Mouse (Mus musculus) adrenal gland (tissue): Measurements from ENCODE around the gene Glipr1l1.
"Not testable (repeated sequence)": the region's sequence is repeated elsewhere in the genome, so short reads cannot be mapped to it uniquely, and the experiment has no call there.

Experiments
- intact Hi-C: fragments of 180-260 bp; cut with DNase I; formaldehyde crosslinking; loops from one replicate; pipeline ENCODE4 v1.15.1; 2025
- long read RNA-seq, 2 experiments: library from polyadenylated mRNA; unstranded; transcript quantifications; one replicate each; pipeline ENCODE4 v2.0.0; 2020; ENCODE audit warnings: borderline replicate concordance in 1 of 2; ENCODE audit not compliant: insufficient replicate concordance in 1 of 2

Glipr1l1 gene
- long read RNA-seq, experiment 1, result 0 reads
- long read RNA-seq, experiment 2, result 0 reads

GRCm38 (mm10) chr10:112059702-112060582 lies at the start of gene Glipr1l1:
Glipr1l1 (plus strand) TSS chr10:112060189.
- intact Hi-C loops, result loop anchor here (5.0 to 10.0 kb wide), 2 partner anchors 97 to 745 kb away; no protein-coding TSS in a partner anchor

- intact Hi-C loops, result loop anchor here (2.0 kb wide), 1 partner anchor 179 kb away; no protein-coding TSS in a partner anchor
Observed at GRCm38 (mm10) chr10:112023585-112023984, 36.4 kb upstream of the Glipr1l1 start.

DNA sequence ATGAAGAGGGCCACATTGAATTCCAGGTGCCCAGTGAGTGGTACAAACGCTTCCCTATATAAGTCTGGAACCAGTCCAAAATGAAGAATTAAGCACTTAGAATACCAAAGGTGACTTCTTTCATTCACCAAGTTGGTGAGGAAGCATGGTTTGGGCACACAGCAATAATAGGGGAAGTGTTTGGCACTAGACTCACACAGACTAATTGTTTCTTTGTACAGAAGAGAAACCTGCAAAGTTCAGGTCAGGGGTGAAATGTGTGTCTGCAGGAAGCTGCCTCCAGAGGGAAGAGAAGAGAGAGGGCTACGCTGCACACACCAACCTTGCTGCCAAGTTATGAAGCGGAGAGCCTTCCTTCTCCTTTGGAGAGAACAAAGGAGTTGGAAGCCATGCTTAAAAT lies 31.3 kb upstream of the Glipr1l1 start:
- intact Hi-C loops, result not testable (repeated sequence)

DNA sequence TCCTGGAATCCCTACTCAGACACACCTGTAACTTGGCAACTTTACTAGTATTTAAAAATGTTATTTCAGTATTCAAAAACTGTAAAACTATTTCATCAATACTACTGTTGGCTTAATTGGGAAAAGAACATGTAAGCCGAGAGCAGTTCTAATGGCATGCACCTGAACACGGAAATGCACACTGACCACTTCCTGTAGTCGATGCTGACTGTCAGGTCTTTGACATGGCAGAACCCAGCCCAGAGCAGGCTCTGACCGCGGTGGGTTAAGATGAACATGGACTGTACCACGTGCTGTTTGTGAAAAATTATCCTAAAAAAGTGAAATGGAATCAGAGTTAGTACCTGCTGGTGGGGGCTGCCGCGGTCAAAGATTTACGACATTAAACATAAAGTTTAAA lies 16.5 kb upstream of the Glipr1l1 start:
- intact Hi-C loops, result not testable (repeated sequence)

DNA sequence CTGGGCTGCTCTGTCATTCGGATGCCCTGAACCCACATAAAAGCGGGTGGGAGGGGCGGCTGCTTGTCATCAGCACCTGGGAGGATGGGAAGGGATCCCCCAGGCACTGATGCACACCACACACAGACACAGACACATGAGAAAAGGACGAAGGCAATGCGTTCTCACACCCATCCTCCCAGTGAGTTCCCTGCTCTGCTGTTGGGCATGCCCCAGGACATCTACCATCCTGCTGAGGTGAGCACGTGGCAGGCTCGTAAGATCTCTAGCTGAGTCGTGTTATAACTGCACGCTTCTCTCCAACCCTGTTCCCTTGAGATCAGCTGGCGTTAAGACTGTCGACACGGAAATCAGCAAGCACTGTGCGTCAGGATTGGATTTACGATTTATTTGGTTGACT lies 15.7 kb upstream of the Glipr1l1 start:
- intact Hi-C loops, result not testable (repeated sequence)

- intact Hi-C loops, result no loop called here
Observed at GRCm38 (mm10) chr10:112051220-112051619, 8.8 kb upstream of the Glipr1l1 start.

- intact Hi-C loops, result not testable (repeated sequence)
Observed at GRCm38 (mm10) chr10:112051956-112052355, 8.0 kb upstream of the Glipr1l1 start.

DNA sequence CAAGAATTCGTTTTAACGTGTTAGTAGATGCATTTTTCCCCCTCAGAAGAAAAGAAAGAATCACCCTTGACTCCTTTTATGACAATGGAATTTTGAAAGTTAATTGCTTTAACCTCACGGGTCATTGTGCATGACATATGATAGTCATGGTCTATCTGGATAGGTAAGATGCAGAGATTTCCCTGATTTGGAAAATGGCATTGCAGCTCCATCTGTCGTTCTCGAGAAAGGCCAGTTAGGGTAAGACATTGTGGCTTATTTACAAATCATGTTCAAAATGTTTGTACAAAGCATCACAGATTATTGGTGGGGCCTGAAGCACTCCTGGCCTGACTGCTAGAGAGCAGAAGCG lies 570 bp downstream of the Glipr1l1 start:
- intact Hi-C loops, result loop anchor here (5.0 to 10.0 kb wide), 2 partner anchors 97 to 744 kb away; no protein-coding TSS in a partner anchor

- intact Hi-C loops, result no loop called here
Observed at GRCm38 (mm10) chr10:112080044-112080443, 20.1 kb downstream of the Glipr1l1 start.

- intact Hi-C loops, result no loop called here
Observed at GRCm38 (mm10) chr10:112083157-112083556, 23.2 kb downstream of the Glipr1l1 start, which contains the start of gene Glipr1l2. Glipr1l2 (plus strand) TSS chr10:112083354.

DNA sequence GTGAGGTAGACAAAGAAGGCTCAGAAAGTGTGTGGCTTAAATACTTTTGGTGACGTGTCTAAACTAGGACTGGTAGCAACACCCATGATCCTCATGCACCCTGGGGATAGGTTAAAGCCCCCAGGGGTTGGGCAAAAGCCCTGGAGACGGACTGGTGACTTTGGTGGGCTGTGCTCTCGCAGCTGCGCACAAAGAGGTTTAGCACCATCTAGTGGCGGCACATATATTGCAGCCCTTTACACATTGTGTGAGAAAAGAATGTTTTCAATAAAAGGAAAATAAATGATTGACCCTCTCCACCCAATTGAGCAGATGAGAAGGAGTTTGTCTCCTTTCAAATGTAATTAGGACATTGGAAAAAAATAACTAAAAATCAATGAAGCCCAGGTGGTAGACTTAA lies 45.8 kb downstream of the Glipr1l1 start:
- intact Hi-C loops, result loop anchor here (5.0 kb wide), 1 partner anchor 128 kb away; no protein-coding TSS in a partner anchor

- intact Hi-C loops, result no loop called here
Observed at GRCm38 (mm10) chr10:112110401-112110800, 50.4 kb downstream of the Glipr1l1 start.

DNA sequence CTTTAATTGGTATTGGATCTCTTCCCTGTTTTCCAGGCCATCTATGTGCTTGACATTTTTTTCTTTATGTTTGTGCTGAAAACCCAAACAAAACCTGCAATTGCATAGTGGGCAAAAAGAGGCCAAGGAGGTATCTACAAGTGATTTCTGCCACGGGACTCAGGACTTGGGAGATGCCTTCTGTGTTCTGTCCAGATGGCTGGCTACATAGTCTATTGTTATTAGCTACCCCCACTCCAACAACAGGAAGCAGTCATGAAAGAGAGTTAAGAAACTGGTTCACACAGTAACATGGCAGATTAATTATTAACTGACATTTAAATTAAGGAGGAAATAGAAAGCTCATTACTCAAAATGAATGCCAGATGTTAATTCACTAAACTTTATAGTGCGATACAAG lies 65.1 kb downstream of the Glipr1l1 start:
- intact Hi-C loops, result not testable (repeated sequence)

DNA sequence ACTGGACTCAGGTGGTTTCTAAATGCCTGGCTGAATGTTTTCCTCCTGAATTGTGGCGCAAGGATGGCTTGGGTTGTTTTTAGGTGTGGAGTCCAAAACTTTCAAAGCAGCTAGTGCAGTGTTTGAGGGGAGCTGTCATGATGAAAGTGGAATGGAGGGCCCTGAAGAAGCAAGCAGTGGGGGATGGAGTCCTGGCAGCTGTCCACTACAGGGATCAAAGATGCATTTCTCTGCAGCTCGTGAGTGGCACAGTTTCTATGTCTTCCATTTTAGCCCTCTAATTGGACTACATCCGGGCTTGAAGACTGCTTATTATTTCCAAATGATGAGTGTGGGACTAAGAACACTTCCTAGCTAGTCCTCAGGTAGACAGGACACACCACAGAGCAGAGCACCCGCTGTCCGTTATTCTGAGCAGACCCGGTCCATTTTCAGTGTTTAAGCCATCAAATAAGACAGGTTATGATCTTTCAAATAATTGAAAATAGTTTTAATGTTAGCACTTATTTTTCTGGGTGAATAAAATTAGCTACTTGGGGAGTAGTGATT lies 67.8 kb downstream of the Glipr1l1 start:
- intact Hi-C loops, result not testable (repeated sequence)
